Mouse (Mus musculus) MEL (cell line): Measurements from ENCODE around the gene Fcho1. TPM values are rescaled to one million over a fixed set of nuclear protein-coding genes. Genes with fewer than 3 reads are reported as not detected.
"Not testable (repeated sequence)": the region's sequence is repeated elsewhere in the genome, so short reads cannot be mapped to it uniquely, and the experiment has no call there.

Experiments used
- DNase-seq: peaks from one replicate; pipeline ENCODE4 v3.0.0; 2011; ENCODE audit warnings: low read depth, low spot score
- H3K27ac ChIP-seq: 2 replicates; pipeline ENCODE4 v1.5.1; 2012; ENCODE audit warnings: low read depth, mild to moderate bottlenecking, control low read depth, low read length, moderate library complexity; ENCODE audit not compliant: control insufficient read depth
- H3K27me3 ChIP-seq, 2 experiments: fragments of 150-350 bp in 1 of 2; sonication (generic) in 1 of 2; 2 replicates each; pipeline ENCODE4 v1.6.1; 2012; ENCODE audit warnings: low read length in 2 of 2, mild to moderate bottlenecking in 2 of 2, improper control_type of control experiment in 1 of 2, moderate library complexity in 1 of 2; ENCODE audit not compliant: insufficient read depth in 2 of 2, control insufficient read depth in 1 of 2
- H3K36me3 ChIP-seq, 2 experiments: 2 replicates each; pipeline ENCODE4 v1.6.1; 2012 to 2014; ENCODE audit warnings: low read length in 2 of 2, improper control_type of control experiment in 1 of 2, inconsistent platforms in 1 of 2, mild to moderate bottlenecking in 1 of 2; ENCODE audit not compliant: insufficient read depth in 2 of 2, control insufficient read depth in 1 of 2
- H3K4me1 ChIP-seq, 2 experiments: fragments of 150-350 bp in 1 of 2; sonication (generic) in 1 of 2; 2 replicates each; pipeline ENCODE4 v1.6.1; 2012; ENCODE audit warnings: low read length in 2 of 2, improper control_type of control experiment in 1 of 2, mild to moderate bottlenecking in 1 of 2; ENCODE audit not compliant: insufficient read depth in 2 of 2, control insufficient read depth in 1 of 2
- H3K4me3 ChIP-seq, 2 experiments: fragments of 150-350 bp in 1 of 2; sonication (generic) in 1 of 2; 2 replicates each; pipeline ENCODE4 v1.5.1; 2012; ENCODE audit warnings: low read depth in 2 of 2, low read length in 2 of 2, mild to moderate bottlenecking in 2 of 2, moderate library complexity in 2 of 2, control low read depth in 1 of 2, improper control_type of control experiment in 1 of 2; ENCODE audit not compliant: control insufficient read depth in 1 of 2, insufficient read depth in 1 of 2
- H3K79me2 ChIP-seq: 2 replicates; pipeline ENCODE4 v1.6.1; 2012; ENCODE audit warnings: mild to moderate bottlenecking, low read length, moderate library complexity; ENCODE audit not compliant: control insufficient read depth, poor library complexity, insufficient read depth
- H3K9ac ChIP-seq: 2 replicates; pipeline ENCODE4 v1.6.1; 2012; ENCODE audit warnings: low read depth, mild to moderate bottlenecking, control low read depth, low read length, moderate library complexity; ENCODE audit not compliant: control insufficient read depth, poor library complexity, severe bottlenecking
- H3K9me3 ChIP-seq: fragments of 150-350 bp; sonication (generic); replicated peaks from 2 replicates; pipeline ENCODE4 v1.6.1; 2012; ENCODE audit warnings: mild to moderate bottlenecking, low read length, improper control_type of control experiment, moderate library complexity; ENCODE audit not compliant: insufficient read depth
- CTCF ChIP-seq, 3 experiments: IDR thresholded peaks in 2 of 3; conservative IDR thresholded peaks in 1 of 3; 2 replicates each; pipeline ENCODE4 v1.5.1; 2011 to 2012; ENCODE audit warnings: low read length in 3 of 3, low read depth in 2 of 3, mild to moderate bottlenecking in 2 of 3, improper control_type of control experiment in 1 of 3, inconsistent platforms in 1 of 3, mixed read lengths in 1 of 3, moderate library complexity in 1 of 3; ENCODE audit not compliant: control insufficient read depth in 1 of 3, insufficient read depth in 1 of 3, poor library complexity in 1 of 3, severe bottlenecking in 1 of 3
- MYC ChIP-seq: IDR thresholded peaks from 2 replicates; pipeline ENCODE4 v1.6.1; 2011; ENCODE audit warnings: low read depth, mild to moderate bottlenecking, low read length, improper control_type of control experiment, moderate library complexity
- RAD21 ChIP-seq: IDR thresholded peaks from 2 replicates; pipeline ENCODE4 v1.6.1; 2011; ENCODE audit warnings: mild to moderate bottlenecking, low read depth, low read length, improper control_type of control experiment
- SMC3 ChIP-seq: IDR thresholded peaks from 2 replicates; pipeline ENCODE4 v1.6.1; 2011; ENCODE audit warnings: low read depth, low read length, improper control_type of control experiment
- polyA plus RNA-seq, 2 experiments: library from polyadenylated mRNA; stranded (reverse) in 1 of 2; unstranded in 1 of 2; fragments of >175 nt in 1 of 2; fragments of >200 nt in 1 of 2; gene quantifications; 2 replicates each; pipeline versions ENCODE4 v1.2.1 to v1.2.4; 2012; ENCODE audit warnings: low replicate concordance in 2 of 2, low read depth in 1 of 2; ENCODE audit not compliant: insufficient read length in 2 of 2, insufficient read depth in 1 of 2, missing spikeins in 1 of 2
- total RNA-seq: library from RNA; depleted of rRNA; stranded (reverse); fragments of 300-350 nt; gene quantifications from 2 replicates; pipeline ENCODE4 v1.2.3, GENCODE M21; 2012

Gene Fcho1
- total and polyA plus RNA-seq, 3 experiments = 3.7 to 6.8 TPM; not detected in 1

DNA sequence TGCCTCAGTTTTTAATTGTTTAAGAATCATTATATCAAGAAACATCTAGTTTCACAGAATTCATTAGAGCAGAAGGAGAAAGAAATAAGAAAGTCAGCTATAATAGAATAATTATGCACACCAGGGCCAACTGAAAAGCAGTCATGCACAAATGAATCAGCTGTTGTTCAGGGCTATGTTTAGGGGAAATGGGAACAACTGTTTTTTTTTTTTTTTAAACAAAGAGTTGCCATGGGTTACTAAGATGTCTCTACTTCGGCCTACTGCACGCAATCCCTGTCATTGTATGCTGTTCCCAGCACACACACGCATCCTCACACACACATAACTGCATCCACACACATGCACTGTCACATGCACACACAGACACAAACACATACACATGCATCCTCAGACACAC lies 33.3 kb upstream of the Fcho1 start:
- Histone ChIP-seq H3K4me3 (no peak overlapping the region), H3K27ac (no peak overlapping the region), H3K9ac (no peak overlapping the region)
- DNase-seq = no peak
- no peak for TF ChIP-seq MYC
- TF ChIP-seq, all 39 proteins: peak for 0
- no peaks in the 10 kb centered on the region for H3K36me3 ChIP-seq
- no peaks in the 10 kb centered on the region for H3K4me1 ChIP-seq
- no peaks in the 10 kb centered on the region for H3K27me3 ChIP-seq
- H3K79me2 ChIP-seq = no peaks in the 10 kb centered on the region
- no peaks in the 10 kb centered on the region for H3K9me3 ChIP-seq

DNA sequence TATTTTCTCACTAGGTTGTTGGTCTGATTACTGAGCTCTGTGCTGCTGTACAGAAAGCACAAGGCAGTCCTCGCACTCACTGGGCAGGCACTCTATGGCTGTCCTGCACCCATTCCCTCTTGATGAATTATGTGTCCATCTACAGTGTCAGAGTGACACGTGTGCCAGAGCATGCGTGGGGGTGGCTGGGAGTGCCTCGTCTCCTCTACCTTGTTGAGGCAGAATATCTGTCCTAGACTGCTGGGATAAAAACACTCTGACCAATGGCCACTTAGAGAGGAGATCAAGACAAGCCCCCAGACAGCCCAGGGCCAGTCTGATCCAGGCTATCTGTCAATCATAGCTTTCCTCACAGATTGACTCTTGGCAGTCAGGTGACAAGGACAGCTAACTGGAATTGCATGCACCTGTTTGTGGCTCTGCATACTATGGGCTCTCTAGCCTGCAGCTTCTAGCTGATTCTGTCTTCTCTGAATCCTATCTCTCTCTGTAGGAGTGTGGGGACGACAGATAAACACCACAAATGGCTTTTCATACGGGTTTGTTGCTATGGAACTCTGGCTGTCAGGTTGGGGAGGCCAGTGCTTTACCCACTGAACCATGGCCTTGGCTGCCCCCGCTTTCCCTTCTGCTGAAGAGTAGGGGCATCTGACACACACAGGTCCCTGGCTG lies 27.5 kb upstream of the Fcho1 start:
- not testable (repeated sequence) for H3K27ac ChIP-seq, DNase-seq

DNA sequence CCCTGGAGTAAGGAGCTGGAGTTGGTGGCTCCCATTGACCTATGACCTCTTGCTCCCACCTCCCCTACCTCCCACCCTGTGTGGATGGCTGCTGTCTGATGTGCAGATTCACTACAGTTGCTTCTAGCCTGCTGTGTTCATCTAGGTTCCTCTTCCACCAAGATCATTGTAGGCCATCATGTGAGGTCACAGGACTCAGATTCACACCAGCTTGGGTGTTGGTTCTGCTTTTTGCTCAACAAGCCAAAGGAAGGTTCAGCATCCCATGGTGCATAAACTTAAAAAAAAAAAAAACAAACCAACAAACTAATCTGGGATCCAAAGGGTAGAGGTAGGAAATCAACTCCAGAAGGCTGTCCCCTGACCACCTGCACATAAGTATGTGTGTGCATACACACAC lies 26.7 kb upstream of the Fcho1 start:
- not testable (repeated sequence) for H3K36me3 ChIP-seq, H3K27me3 ChIP-seq, H3K9ac ChIP-seq, H3K79me2 ChIP-seq, H3K9me3 ChIP-seq, DNase-seq, H3K4me1 ChIP-seq, H3K4me3 ChIP-seq, H3K27ac ChIP-seq

More for the DNA sequence above, 27.5 kb upstream of the Fcho1 start:
- not testable (repeated sequence) for H3K36me3 ChIP-seq, H3K27me3 ChIP-seq, H3K4me3 ChIP-seq, H3K9me3 ChIP-seq, H3K4me1 ChIP-seq, H3K79me2 ChIP-seq, H3K9ac ChIP-seq

DNA sequence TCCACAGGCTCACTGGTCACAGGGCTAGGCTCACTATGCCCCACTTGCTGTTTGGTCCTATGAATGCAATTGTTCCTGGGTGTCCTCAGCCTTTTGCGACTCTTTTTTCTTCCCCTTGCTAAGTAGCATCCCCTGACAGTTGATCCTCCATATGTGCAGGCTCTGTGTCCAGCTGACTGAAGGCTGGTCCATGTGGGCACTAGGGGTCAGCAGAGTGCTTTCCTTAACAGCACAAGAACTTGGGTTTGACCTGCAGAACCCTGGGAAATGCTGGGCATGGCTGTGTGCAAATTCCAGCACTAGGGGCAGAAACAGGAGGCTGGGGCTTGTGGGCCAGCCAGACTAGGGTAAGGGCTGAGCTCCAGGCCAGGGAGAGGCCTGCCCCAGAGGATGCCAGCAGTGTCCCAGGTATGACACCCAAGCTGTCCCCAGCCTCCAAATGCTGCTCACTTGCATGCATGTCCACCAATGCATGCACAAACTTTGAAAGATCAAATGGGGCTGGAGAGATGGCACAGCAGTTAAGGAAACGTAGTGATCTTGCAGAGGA lies 25.9 kb upstream of the Fcho1 start:
- H3K27ac ChIP-seq, H3K9me3 ChIP-seq, H3K4me3 ChIP-seq, H3K27me3 ChIP-seq: not testable (repeated sequence)
- peak; percentile 17 for DNase-seq
- TF ChIP-seq SMC3 (peak; percentile 11; the same call in 1 of the 2 replicates), CTCF (IDR thresholded peaks at IDR 0.05 in 2 of 3, conservative IDR thresholded peaks at IDR 0.05 in 1 of 3; ENCODE audit: control insufficient read depth in 1 of 3, insufficient read depth in 1 of 3, low read depth in 2 of 3, low read length in 3 of 3, poor library complexity in 1 of 3, severe bottlenecking in 1 of 3) (peak in 2 of 3 experiments; percentile 25 to 40; a peak in 4 of 6 replicates), RAD21 (peak; percentile 11)
- TF ChIP-seq, all 39 proteins: peak for 3; not testable (repeated sequence) for 36
- not testable (repeated sequence) for H3K79me2 ChIP-seq, H3K36me3 ChIP-seq, H3K4me1 ChIP-seq, H3K9ac ChIP-seq
